Mouse (Mus musculus) spleen, postnatal 4 days (tissue): Measurements from ENCODE around the gene Unc80.

Source experiments
- DNase-seq, 2 experiments: peaks; one replicate each; pipeline ENCODE4 v3.0.0; 2022; ENCODE audit warnings: low spot score in 2 of 2

The Unc80 gene

GRCm38 (mm10) chr1:66704523-66704922, 236.4 kb downstream of the Unc80 start:
- DNase-seq: no peak

- DNase-seq: no peak
Measured at GRCm38 (mm10) chr1:66712859-66713258, 244.7 kb downstream of the Unc80 start.

GRCm38 (mm10) chr1:66730581-66730980, 262.4 kb downstream of the Unc80 start:
- no peak for DNase-seq
